In the genomic region with DNA sequence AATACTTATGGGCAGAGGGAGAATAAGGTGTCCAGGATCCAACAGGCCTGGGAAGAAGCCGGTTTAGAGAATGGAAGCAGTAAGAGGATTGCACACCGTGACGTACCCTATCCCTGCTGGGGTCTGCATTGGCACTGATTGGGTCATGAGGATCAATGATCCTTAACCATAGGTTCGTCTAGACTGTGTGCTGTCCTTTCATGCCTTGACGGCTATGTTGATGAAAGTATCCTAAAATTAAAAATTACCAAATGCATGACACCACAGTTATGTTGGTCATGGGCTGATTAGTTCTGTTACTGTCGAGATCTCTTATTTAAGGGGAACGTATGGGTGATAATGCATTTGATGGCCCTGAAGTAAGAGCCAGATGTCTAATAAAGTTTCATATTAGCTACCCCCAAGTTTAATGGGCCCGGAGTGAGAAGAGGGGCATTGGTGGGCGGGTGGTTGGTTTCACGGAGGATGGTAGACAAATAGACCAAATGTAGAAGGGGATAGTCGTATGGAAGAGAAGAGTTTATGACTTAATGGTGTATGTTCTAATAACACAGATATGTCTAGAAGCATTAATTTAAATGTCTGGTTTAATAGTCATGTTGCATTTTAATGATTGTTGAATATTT, we compare ENCODE assay signal across 11 mouse cellular contexts.
A peak's percentile ranks its signal among the peaks of the same experiment; 100 is the strongest.
DNase-seq lines count a peak whose midpoint lies in the region; ATAC-seq and TF ChIP-seq lines count a peak whose summit lies in the region.
"Had no signal": no experiment of that assay in that cellular context is flagged by ENCODE, and none has a peak within 500 bp of the region (broad histone marks: within the 10 kb centered on the region; RNA-seq: fewer than 3 reads in every experiment).

No protein-coding gene starts in this region.

- H3K9ac ChIP-seq in kidney, postnatal 0 days (ENCODE audit: low read depth, low read length) = no peak overlapping the region
- H3K9ac ChIP-seq in embryonic facial prominence, embryonic 14.5 days (ENCODE audit: low read depth, low read length) = no peak overlapping the region
- H3K9ac ChIP-seq in hindbrain, embryonic 15.5 days = no peak overlapping the region
- H3K9ac ChIP-seq in midbrain, embryonic 13.5 days (replicated peaks) = no peak overlapping the region

- DNase-seq in kidney, postnatal 0 days (ENCODE audit: low spot score) = no peak
- no peak for DNase-seq in kidney, adult 18-20 months
- DNase-seq in embryonic facial prominence, embryonic 14.5 days (ENCODE audit: low spot score) = no peak
- no peak for DNase-seq in Muller cell, postnatal 12 days (ENCODE audit: inconsistent ontology term)
- no peak for DNase-seq in layer of hippocampus, adult 11-12 months (ENCODE audit: low spot score)
- no peak for DNase-seq in T-cell, adult 2 months (ENCODE audit: low spot score)
- DNase-seq: cerebellum, adult 18-20 months; lung, postnatal 36 days; right cerebral cortex, postnatal 25 days had no signal

- H3K9me3 ChIP-seq in kidney, postnatal 0 days (replicated peaks; ENCODE audit: low read length) = no peaks in the 10 kb centered on the region
- no peaks in the 10 kb centered on the region for H3K9me3 ChIP-seq in embryonic facial prominence, embryonic 14.5 days (ENCODE audit: control insufficient read depth, low read length)
- no peaks in the 10 kb centered on the region for H3K9me3 ChIP-seq in hindbrain, embryonic 15.5 days
- H3K9me3 ChIP-seq in midbrain, embryonic 13.5 days = no peaks in the 10 kb centered on the region; the same call in 1 of the 2 replicates

- no peak overlapping the region for H3K4me3 ChIP-seq in kidney, postnatal 0 days (replicated peaks; ENCODE audit: low read depth, low read length)
- no peak overlapping the region for H3K4me3 ChIP-seq in embryonic facial prominence, embryonic 14.5 days (ENCODE audit: low read depth, low read length)
- H3K4me3 ChIP-seq in hindbrain, embryonic 15.5 days = no peak overlapping the region
- H3K4me3 ChIP-seq in midbrain, embryonic 13.5 days (replicated peaks) = no peak overlapping the region

- H3K27me3 ChIP-seq in kidney, postnatal 0 days (ENCODE audit: insufficient read depth, low read length) = no peaks in the 10 kb centered on the region
- no peaks in the 10 kb centered on the region for H3K27me3 ChIP-seq in embryonic facial prominence, embryonic 14.5 days (replicated peaks; ENCODE audit: control insufficient read depth, insufficient read depth, low read length)
- H3K27me3 ChIP-seq in hindbrain, embryonic 15.5 days = no peaks in the 10 kb centered on the region
- H3K27me3 ChIP-seq in midbrain, embryonic 13.5 days = 0 out of 2 replicates have a peak, but pooled peaks cover 4% of the 10 kb centered on the region

- H3K4me2 ChIP-seq in kidney, postnatal 0 days (ENCODE audit: low read length) = no peak overlapping the region
- H3K4me2 ChIP-seq in embryonic facial prominence, embryonic 14.5 days (ENCODE audit: low read depth, low read length) = no peak overlapping the region
- no peak overlapping the region for H3K4me2 ChIP-seq in hindbrain, embryonic 15.5 days
- no peak overlapping the region for H3K4me2 ChIP-seq in midbrain, embryonic 13.5 days (replicated peaks)

- 83% methylated on average over 11 of the region's 11 CpGs for WGBS in kidney, postnatal 0 days
- WGBS in embryonic facial prominence, embryonic 14.5 days = 91% methylated on average over 11 of the region's 11 CpGs
- WGBS in hindbrain, embryonic 15.5 days = 89% methylated on average over 11 of the region's 11 CpGs
- 84% methylated on average over 11 of the region's 11 CpGs for WGBS in midbrain, embryonic 13.5 days

- no peaks in the 10 kb centered on the region for H3K36me3 ChIP-seq in kidney, postnatal 0 days (ENCODE audit: insufficient read depth, low read length)
- no peaks in the 10 kb centered on the region for H3K36me3 ChIP-seq in embryonic facial prominence, embryonic 14.5 days (ENCODE audit: control insufficient read depth, insufficient read depth, low read length)
- H3K36me3 ChIP-seq in hindbrain, embryonic 15.5 days = no peaks in the 10 kb centered on the region
- peaks cover 6% of the 10 kb centered on the region; the same call in 1 of the 2 replicates for H3K36me3 ChIP-seq in midbrain, embryonic 13.5 days

- TF ChIP-seq CTCF in kidney, postnatal 0 days (IDR thresholded peaks at IDR 0.05; ENCODE audit: low read depth) = no peak

- no peak overlapping the region for H3K27ac ChIP-seq in kidney, postnatal 0 days
- no peak overlapping the region for H3K27ac ChIP-seq in embryonic facial prominence, embryonic 14.5 days (replicated peaks; ENCODE audit: low read depth, low read length)
- no peak overlapping the region for H3K27ac ChIP-seq in hindbrain, embryonic 15.5 days (replicated peaks)
- no peak overlapping the region for H3K27ac ChIP-seq in midbrain, embryonic 13.5 days

- peak; percentile 97 for ATAC-seq in kidney, postnatal 0 days (replicated peaks; ENCODE audit: low FRiP score, low read depth)
- ATAC-seq in embryonic facial prominence, embryonic 14.5 days (ENCODE audit: low read depth) = peak; percentile 93
- ATAC-seq in hindbrain, embryonic 15.5 days (ENCODE audit: low FRiP score, low read depth) = peak; percentile 80; the same call in 1 of the 2 replicates
- peak; percentile 88 for ATAC-seq in midbrain, embryonic 13.5 days

- H3K4me1 ChIP-seq in kidney, postnatal 0 days (replicated peaks; ENCODE audit: insufficient read depth, low read length) = no peaks in the 10 kb centered on the region
- H3K4me1 ChIP-seq in embryonic facial prominence, embryonic 14.5 days (ENCODE audit: control insufficient read depth, insufficient read depth, low read length) = no peaks in the 10 kb centered on the region
- peaks cover 15% of the 10 kb centered on the region for H3K4me1 ChIP-seq in hindbrain, embryonic 15.5 days (replicated peaks)
- H3K4me1 ChIP-seq in midbrain, embryonic 13.5 days (replicated peaks) = peaks cover 19% of the 10 kb centered on the region
